ENCODE assay signal across 15 mouse cellular contexts in genomic region chr4:59553576-59553975, GRCm38 (mm10).
"Had no signal": no experiment of that assay in that cellular context is flagged by ENCODE, and none has a peak within 500 bp of the region (broad histone marks: within the 10 kb centered on the region; RNA-seq: fewer than 3 reads in every experiment).

No protein-coding gene starts in this region.

- H3K27ac ChIP-seq: limb, embryonic 15.5 days; neural tube, embryonic 15.5 days had no signal

- H3K9ac ChIP-seq: limb, embryonic 15.5 days; lung, embryonic 14.5 days; neural tube, embryonic 15.5 days had no signal

- H3K27me3 ChIP-seq: limb, embryonic 15.5 days; neural tube, embryonic 15.5 days had no signal

- H3K4me1 ChIP-seq: limb, embryonic 15.5 days had no signal

- H3K36me3 ChIP-seq: limb, embryonic 15.5 days; neural tube, embryonic 15.5 days had no signal

- H3K9me3 ChIP-seq: limb, embryonic 15.5 days; neural tube, embryonic 15.5 days had no signal

- H3K4me3 ChIP-seq: limb, embryonic 15.5 days; myocyte; neural tube, embryonic 15.5 days had no signal

- H3K4me2 ChIP-seq: limb, embryonic 15.5 days; lung, embryonic 14.5 days; neural tube, embryonic 15.5 days had no signal

- DNase-seq: kidney, postnatal 25 days; layer of hippocampus, adult 9-11 months; layer of hippocampus, postnatal 36 days; lung, embryonic 14.5 days; lung, postnatal 10 days; lung, postnatal 4 days; midbrain, embryonic 14.5 days; right cerebral cortex, adult 18-20 months; spleen, adult 18-20 months; thymus, postnatal 14 days had no signal

- ATAC-seq: hindbrain, embryonic 16.5 days; inflammation-experienced regulatory T-cells, adult 6 months had no signal
